Mouse (Mus musculus): Measurements from ENCODE around the gene Samd14. TPM values are rescaled to one million over a fixed set of nuclear protein-coding genes. Genes with fewer than 3 reads are reported as not detected.

The Samd14 gene
- total RNA-seq, 2 experiments from 2014 or later, result 43.3 to 46.5 TPM

DNA sequence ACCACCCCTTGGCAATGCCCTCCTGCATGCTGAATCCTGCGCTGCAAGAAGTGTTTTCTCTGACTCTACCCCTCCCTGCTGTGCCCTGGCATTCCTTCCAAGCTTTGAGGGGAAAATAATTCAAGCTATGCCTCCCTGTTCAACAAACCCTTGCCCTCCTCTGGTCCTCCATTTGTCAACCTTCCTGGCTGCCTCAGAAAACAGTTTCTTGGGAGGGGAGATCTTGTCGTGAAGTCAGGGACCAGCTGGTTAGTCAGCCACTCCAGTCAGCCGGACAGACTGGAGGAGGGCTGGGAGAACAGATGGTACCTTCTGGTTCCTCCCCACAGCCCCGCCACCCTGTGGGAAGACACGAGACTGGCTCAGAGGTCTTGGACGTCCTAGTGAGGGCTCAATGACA lies 27.6 kb downstream of the Samd14 start:
- no peak for DNase-seq

DNA sequence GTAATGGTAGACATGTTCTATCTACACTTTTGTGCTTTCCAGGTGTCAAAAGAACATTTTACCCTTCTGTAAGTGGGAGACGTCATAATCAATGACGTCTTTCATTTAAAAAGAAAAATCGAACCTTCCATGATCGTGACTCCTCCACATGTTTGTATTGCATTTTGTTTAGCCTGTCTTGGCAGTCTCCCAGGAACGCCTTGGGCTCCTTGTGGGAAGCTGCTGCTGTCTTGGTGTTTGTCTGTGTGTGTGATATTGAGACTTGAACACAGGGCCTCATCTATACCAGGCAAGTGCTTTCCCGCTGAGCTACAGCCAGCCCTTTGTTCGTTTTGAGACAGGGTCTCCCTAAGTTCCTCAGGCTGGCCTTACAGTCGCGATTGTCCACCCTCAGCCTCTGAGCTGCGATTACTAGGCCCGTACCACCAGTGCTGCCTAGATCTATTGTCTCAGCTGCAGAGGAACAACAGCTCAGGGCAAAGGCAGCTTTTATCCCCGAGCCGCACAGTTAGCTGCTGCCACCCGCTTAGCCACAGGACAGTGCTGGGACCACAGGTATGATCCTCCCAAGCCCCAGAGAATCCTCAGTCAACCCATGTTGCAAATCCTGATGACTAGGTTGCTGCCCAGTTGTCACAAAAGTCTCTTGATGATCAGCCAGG lies 28.6 kb downstream of the Samd14 start:
- no peak for DNase-seq

DNA sequence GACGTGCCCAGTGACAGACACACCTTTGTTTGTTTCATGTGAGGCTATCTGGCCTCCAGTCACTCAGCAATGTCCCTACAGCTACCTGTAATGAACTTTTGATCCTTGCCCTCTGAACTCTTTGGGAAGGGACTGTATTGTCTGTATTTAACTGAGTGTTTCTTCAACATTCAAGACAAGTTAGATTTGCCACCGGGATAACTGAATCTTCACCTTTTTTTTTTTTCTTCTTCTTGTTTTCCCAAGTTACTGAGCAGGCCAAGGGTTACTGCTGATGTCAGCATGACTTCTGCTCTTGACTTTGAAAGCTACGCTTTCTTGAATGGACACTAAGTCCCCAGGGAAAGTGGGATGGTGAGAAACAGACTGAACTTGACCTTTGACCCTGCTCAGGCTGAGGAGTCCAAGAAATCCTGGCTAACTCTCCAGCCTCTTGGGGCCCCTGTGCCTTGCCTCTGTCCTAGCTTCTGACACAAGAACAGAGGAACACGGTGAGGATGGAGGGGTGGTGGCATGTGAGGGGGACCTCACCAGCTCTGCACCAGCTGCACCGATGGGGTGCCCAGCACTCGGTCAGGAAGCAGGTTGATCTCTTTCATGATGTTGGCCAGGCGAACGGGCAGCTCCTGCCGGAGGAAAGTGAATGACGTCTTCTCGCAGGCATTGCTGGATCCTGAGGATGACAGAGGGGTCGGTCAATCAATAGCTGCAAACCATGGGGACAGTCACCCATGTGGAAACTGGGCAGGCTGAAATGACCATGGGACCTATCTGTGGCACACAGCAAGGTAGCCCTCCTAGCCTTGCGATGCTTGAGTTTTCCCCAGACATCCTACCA lies 29.4 kb downstream of the Samd14 start:
- DNase-seq, result no peak

DNA sequence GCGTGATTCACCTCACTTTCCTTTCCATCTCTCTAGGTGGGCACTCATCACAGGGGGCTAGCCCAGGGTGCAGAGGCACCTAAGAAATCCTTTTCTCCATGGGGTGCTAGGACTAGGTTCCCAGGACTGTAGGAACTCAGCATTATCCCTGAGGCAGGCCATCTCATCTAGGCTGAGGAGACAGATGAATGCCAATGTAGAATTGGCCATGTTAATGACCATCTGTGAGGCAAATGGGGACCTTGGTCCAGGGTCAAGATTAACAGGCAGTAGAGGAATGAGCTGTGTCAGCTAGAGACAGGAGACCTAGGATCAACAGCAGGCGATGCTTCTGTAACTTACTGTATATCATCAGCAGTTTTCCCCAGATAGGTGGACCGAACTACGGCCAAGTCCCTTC lies 30.1 kb downstream of the Samd14 start:
- DNase-seq, result no peak

DNA sequence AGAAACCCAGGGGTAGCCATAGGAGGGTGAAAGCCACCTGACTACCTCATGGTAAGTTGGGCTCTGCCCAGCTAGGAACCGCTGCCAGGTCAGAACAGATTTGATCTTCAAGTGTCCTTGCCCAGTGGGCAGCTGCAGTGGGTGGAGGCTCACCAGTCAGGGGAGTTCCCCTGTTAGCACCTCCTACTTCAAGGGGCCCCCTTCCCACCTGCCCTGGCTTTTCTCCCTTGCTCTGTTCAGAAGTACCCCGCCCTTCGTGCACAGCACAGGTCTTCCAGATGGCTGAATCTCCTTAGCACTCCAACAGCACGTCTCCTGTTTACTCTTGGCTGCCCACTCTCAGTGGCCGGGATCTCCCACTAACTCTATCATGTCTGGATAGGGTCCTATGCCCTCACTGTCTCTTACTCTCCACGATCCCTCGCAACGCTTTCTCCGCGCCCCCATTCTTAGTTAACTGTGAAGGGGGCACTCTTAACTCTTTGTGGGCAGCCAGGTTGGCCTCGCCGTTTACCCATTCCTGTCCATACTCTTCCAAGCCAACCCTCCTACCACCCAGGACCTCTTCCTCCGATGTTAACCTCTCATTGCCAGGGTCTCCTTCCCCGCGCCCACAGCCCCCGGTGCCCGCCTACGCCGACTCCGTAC lies 30.9 kb downstream of the Samd14 start:
- peak in 1 of 2 experiments; percentile 50 for DNase-seq

DNA sequence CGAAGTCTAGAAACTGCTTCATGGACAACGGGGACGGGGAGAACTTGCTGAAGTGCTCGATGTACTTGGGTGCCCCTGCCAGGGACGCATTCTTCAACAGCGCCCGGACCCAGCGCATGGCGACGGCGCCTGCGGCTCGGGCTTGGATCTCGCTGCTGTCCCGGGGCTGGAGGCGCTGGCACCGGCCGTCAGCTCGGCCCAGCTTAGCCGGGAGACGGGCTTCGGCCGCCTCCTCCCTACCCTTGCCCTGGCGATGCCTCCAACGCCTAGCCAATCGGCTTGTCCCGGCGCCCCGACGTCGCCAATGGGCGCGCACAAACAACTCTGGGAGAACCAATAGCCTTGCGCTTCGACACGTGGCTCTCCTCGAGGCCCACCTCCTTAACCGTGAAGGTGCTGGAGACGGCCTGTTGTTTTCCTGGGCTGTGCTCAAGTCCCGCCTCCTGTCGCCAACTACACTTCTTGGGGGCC lies 31.5 kb downstream of the Samd14 start, which contains the start of gene Pdk2:
TSS of gene Pdk2 (minus strand) at position 216 of the 471 bp plus-strand sequence.
- DNase-seq, result peak; percentile 94 to 96

DNA sequence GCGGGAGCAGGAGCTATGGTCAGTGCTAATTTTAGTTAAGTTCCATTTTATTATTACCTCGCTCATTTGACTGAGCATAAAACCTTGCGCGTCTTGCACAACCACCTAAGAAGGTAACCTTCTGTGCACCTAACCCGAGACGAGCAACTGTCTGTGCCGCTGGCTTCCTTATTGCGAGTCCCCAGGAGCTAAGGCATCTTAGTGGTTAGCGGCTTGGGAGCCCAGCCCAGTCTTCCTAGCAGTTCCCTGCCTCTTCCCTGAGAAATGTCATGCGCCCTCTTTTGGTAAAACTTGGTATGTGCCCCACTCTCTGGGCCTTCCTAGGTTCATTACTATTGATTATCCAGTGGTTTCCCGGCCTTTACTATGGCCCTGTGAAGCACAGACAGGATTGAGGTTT lies 32.4 kb downstream of the Samd14 start:
- DNase-seq, result peak; percentile 76 to 83

DNA sequence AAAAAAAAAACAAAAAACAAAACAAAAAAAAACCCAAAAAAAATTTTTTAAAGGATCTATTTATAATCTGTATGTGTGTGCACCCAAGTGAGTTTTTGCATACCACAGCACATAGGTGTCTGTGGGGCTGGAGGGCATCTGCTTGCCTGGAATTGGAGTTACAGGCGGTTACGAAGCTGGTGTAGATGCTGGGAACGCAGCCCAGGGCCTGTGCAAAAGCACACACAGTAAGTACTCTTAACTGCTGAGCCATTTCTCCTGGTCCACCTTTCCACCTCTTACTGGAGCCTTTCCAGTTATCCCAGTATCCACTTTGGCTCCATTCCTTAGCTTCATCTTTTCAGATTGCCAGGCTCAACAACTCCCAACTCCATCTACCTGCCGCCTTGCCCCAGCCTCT lies 33.4 kb downstream of the Samd14 start:
- DNase-seq, result no peak

DNA sequence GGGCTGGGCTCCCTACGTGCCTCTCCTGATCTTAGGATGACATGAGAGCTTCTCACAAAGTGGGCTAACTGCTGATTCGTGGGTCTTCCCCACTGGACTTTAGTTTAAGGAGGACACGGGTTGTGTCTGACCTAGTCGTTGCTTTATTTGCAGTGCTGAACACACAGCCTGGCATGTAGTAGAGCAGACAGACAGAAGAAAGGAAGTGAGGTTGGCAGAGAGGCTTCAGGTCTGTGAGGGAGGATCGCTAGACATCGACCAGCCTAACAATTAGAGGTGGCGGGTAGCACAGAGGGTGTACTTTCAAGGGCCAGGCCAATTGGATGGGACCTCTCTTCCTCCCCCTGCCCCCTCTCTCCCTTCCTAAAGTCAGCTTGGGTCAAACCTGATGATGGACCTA lies 33.9 kb downstream of the Samd14 start:
- DNase-seq, result no peak

DNA sequence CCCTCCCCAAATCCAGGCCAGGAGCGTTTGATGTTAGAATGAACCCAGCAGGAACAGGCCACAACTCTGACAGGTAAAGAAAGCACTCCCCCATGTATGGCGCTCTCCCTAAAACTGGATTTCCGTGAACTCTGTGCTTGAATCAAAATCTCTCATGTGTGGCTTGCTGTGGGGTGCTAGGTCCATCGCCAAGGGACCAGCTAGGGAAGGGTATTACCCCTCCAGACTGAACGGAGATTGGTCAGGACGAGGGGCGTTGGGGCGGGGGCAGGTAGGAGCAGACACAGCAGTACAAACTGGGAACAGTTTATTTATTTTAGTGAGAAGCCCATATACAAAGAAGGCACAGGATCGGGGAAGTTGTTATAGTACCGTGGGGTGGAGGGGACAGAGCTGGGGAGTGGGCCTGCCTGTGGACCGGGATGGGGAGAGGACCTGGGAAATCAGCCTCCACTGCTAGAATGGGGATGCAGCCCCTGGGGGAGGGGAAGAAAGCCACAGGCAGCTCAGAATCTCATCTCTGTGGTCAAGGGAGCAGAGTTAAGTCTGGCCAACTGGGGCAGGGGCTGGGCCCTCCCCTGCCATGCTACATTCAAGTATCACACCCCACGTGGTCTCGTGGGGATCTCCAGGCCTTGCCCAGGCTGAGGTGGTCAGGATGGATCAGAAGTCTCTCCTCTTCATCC lies 34.6 kb downstream of the Samd14 start:
- no peak for DNase-seq

DNA sequence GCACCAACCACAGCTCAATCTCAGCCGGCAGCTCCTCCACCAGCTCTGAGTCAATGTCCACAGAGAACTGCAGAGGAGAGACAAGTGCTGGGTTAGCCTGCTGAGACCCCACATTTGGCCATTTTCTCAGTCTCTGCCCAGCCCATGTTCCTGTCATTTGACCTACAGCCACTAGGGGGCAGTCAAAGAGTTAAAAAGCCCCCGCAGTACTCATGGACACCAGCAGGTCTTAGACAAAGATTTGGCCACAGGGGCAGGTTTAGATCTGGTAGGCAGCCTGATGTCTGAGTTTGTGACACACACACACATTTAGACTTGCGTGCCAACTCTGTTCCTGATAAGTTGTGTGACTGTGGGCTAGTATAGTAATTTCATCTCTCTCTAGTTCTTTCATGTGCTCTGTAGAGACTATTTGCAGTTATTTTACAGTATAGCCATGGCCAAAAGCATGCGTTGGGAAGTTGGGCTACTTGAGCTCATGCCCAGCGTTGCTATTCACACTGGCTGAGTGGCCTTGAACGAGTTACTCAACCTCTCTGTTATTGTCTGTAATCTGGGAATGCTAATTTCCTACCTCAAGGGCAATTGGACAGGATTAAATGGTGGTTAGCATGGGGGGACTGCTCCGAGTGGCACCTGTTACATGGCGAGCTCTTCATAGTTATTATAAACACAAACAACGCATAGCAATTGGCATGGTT lies 37.5 kb downstream of the Samd14 start:
- DNase-seq, result peak in 1 of 2 experiments; percentile 54

DNA sequence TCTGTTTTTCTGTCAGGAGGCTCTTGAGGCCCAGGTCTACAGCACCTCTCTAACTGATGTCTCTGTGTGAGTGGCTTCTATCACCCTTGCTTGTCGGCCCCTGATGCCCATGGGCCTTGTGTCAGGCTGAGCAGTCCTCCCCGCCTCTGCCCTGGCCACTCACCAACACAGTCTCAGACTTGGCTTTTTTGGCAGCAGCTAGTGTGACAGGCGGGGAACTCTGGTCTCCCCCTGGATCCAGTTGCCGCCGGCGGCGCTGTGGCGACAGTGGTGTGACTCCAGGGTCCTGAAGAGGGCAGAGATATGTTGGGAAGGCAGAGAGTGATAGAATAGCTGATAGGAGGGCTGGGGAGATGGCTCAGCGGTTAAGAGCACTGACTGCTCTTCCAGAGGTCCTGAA lies 43.4 kb downstream of the Samd14 start:
- DNase-seq, result no peak

DNA sequence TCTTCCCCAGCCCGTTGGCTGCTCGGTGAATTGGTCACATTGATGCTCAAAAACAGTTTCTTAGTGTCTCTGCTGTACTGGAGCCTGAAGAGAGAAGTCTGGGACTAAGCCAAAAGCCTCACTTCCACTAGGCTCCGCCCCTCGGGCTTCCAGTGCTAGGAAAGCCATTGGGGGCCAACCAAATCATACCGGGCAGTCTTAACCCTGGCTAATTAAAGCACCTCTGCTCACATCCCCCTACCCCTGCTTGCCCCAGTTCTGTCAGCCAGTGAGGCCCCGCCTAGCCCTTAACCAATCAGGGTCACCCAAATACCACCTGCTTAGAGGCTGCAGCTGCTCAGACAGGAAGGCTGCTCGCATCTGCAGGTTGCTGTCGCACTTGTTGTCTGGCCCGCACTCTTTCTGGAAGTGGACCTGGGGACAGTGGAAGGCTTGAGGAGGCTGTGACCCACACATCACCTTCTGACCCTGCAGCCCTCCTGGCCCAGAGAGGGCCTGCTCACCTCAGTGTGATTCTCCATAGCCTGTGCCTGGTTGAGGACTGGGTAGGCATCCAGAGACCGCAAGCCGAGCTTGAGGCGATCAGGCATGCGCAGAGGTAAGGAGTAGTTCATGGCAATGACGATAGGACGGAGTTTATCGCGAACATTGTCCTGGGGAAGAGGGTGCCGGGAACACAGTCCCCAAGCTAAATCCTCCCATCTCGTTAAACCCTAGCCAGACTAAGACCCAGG lies 47.3 kb downstream of the Samd14 start:
- no peak for DNase-seq

DNA sequence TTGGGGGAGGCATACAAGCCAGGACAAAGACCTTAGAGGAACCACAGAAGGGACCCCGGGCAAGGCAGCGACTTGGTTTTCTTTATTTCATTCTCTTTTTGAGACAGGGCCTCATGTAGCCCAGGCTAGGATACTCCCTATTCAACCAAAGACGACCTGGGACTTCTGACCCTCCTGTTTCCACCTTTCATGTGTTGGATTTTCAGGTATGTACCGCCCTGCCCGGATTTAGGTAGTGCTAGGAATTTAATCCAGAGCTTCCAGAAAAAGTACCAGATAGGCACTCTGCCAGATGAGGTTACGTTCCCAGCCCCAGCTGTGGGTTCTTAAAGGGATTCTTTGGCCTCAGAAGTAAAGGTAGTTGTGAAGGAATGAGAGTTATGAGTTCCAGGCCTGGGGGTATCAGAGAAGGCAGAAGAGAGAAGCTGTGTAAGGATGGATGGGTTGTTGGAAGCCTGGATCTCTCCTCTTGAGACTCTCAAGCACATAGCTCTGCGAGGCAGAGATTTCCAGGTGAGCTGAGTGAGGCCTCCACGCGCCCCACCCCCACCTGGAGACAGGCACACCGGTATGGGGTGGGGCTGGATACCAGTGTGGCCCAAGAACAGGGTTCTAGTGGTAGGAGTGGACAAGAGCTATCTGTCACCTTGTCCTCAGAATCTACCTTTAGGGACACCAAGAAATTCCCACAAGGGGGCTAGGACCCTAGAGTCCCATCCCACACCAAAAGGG lies 59.7 kb downstream of the Samd14 start:
- no peak for DNase-seq

DNA sequence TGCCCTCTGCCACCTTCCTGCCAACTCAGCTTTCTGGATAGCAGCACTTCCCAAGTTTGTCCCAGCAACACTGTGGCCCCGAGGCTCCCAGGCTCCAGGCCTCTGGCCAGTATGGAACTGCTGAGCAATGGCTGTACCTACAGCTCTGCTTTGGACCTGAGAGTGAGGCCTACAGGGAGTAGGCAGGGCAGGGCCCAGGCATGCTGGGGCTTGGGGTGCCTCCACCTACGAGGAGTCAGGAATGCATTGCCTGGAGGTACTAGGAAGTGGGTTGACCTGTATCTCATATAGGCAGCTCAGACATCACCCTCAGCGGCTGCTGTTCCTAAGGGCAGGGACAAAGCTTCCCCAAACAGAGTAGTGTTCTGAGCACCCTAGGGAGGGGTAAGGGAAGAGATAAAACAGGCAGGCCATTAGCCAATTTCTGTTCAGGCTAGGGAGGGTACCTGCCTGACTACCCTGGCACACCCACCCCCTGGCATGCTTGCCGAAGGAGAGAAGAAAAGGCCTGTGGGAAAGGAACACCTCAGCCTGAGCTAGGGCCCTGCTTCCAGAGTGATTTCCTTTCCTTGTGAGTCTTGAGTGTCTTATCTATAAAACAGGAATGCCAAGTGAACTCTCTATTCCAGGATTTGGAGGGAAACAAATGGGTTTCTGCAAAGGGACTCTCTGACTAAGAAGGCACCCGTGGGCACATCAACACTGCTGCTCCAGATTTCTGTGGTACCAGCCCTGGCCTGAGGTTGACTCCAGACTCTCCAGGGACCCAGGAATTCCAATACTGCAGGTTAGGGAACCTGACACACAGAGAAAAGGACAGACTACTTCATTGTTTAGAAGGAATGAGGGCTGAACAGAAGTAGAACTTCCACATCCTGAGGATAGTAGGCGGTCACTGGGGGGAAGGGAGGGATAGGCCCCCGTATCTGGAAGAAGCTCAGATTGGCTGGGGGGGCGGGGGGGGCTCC lies 60.7 kb downstream of the Samd14 start:
- no peak for DNase-seq

DNA sequence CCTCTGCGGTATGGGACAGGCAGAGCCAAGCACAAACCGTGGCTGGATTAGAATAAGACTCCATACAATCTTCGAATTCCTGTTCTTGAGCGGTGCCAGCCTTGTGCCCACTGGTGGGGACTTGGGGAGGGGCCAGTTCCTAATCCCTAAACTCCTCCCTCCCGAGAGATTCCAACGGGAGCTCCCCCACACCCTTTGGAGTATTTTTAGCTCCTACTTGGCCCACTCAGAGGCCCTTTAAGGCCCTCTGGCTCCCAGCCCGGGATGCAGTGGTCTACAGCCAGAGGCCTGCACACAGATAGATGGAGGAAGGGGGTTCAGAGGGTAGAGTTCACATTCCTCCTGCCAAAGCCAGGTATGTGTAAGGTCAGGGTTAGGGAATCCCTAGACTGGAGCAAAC lies 61.6 kb downstream of the Samd14 start:
- DNase-seq, result no peak

DNA sequence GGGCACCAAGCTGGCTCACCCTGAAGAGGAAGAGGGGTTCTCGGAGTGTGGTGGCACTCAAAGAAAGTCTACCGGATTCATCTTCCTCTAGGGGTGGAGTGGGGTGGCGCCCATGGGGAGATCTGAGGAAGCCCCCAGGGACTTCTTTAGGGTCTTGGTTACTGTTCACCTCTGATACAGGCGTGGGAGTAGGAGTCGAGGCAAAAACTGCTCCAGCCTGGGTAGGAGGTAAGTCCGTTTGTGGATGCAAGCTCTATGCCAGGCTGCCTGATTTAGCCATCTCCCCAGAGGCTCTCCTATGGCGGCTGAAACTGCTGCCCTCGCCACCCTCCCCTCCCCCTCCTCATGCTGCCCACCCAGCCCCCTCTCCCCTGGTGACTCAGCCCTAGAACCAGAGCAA lies 62.5 kb downstream of the Samd14 start:
- DNase-seq, result no peak

DNA sequence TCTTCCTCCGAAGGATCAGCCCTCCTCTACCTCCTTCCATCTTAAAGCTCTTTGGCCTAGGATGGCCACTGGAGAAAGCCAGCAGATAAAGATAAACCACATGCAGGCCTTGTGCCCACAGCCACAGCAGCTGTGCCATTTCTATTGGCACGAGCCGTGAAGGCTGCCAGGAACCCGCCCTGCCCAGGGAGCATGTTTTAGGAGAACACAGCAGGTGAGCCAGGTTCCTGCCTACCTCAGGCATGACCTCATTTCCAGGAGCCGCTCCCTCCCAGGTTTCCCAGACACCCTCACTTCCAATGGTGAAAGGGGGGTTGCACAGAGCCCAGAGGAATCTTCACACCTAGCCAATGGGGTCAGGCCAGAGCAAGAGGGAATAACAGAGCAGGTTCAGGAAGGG lies 63.1 kb downstream of the Samd14 start:
- DNase-seq, result no peak

DNA sequence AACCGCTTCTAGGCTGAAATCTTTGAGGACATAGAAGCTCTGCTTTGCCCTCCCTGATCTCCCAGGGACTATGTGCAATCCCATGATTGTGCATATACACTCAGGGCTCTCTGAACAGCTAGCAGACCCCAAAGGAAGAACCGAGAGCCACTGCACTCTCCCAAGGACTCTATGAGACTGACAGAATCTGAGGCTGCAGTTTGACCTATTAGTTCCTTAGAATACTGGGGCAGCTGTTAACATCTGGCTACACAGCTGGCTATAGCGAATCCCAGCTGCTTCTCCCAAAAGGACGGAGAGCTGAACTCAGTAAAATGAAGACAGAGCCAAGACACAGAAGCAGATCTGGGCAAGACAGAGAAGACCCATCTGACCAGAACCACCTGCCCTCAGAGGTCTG lies 64.2 kb downstream of the Samd14 start:
- DNase-seq, result no peak
